Mouse (Mus musculus): ENCODE results near the gene Lrrc26. TPM values are rescaled to one million over a fixed set of nuclear protein-coding genes. Genes with fewer than 3 reads are reported as not detected.

Gene Lrrc26
- polyA plus RNA-seq, 1 experiment from 2014 or later = not detected

- DNase-seq (ENCODE audit: low read depth, low spot score) = no peak
Observed at GRCm38 (mm10) chr2:25318119-25318966, 28.6 kb downstream of the Lrrc26 start.

GRCm38 (mm10) chr2:25318971-25319773 is 29.5 kb downstream of the Lrrc26 start, which contains the start of gene Grin1:
Gene Grin1, minus strand, starts transcription at chr2:25319187.
- in situ Hi-C loops (cut with MboI; ENCODE audit: low pct_unique_long_range_greater_than_20kb) = no loop called here
- DNase-seq (ENCODE audit: low read depth, low spot score) (no peak), ATAC-seq (no peak)
- peaks cover 53% of the 10 kb centered on the region for H3K27me3 ChIP-seq
- ChIA-PET CTCF (no interaction called here), POLR2A (interaction anchor here (0.7 kb wide), 1 partner anchor 115 kb away, joined by 3 read pairs; no protein-coding TSS in a partner anchor)
- TF ChIP-seq CTCF (IDR thresholded peaks at IDR 0.05) = no peak

More at GRCm38 (mm10) chr2:25318119-25318966, 28.6 kb downstream of the Lrrc26 start:
- no peak for TF ChIP-seq CTCF (IDR thresholded peaks at IDR 0.05)
- POLR2A ChIA-PET = no interaction called here
- CTCF ChIA-PET = no interaction called here
- H3K27me3 ChIP-seq = peaks cover 54% of the 10 kb centered on the region
- in situ Hi-C loops (cut with MboI; ENCODE audit: low pct_unique_long_range_greater_than_20kb) = no loop called here
- no peak for ATAC-seq

- ChIA-PET CTCF (no interaction called here), POLR2A (interaction anchor here (0.7 kb wide), 1 partner anchor 116 kb away, joined by 3 read pairs; no protein-coding TSS in a partner anchor)
- in situ Hi-C loops (cut with MboI; ENCODE audit: low pct_unique_long_range_greater_than_20kb) = no loop called here
Observed at GRCm38 (mm10) chr2:25320084-25320483, 30.4 kb downstream of the Lrrc26 start.

GRCm38 (mm10) chr2:25326036-25326435 is 36.3 kb downstream of the Lrrc26 start:
- ChIA-PET CTCF (no interaction called here), POLR2A (no interaction called here)
- no peak for DNase-seq (ENCODE audit: low read depth, low spot score)
- no peak for ATAC-seq
- no peak for TF ChIP-seq CTCF (IDR thresholded peaks at IDR 0.05)
- H3K27me3 ChIP-seq = peaks cover 28% of the 10 kb centered on the region
- in situ Hi-C loops (cut with MboI; ENCODE audit: low pct_unique_long_range_greater_than_20kb) = no loop called here

More at GRCm38 (mm10) chr2:25320084-25320483, 30.4 kb downstream of the Lrrc26 start:
- peaks cover 56% of the 10 kb centered on the region for H3K27me3 ChIP-seq
- no peak for TF ChIP-seq CTCF (IDR thresholded peaks at IDR 0.05)
- DNase-seq (ENCODE audit: low read depth, low spot score) (no peak), ATAC-seq (no peak)

GRCm38 (mm10) chr2:25328440-25328839 is 38.7 kb downstream of the Lrrc26 start:
- ATAC-seq = no peak
- in situ Hi-C loops (cut with MboI; ENCODE audit: low pct_unique_long_range_greater_than_20kb) = no loop called here
- ChIA-PET POLR2A (interaction anchor here (1.1 kb wide), 1 partner anchor 48 kb away, joined by 3 read pairs; no protein-coding TSS in a partner anchor), CTCF (interaction anchor here (0.8 to 3.5 kb wide), 5 partner anchors 20 to 65 kb away, joined by 3 to 10 read pairs (median 4); no protein-coding TSS in a partner anchor)
- H3K27me3 ChIP-seq = peaks cover 19% of the 10 kb centered on the region
- no peak for DNase-seq (ENCODE audit: low read depth, low spot score)
- TF ChIP-seq CTCF (IDR thresholded peaks at IDR 0.05) = peak; percentile 71

GRCm38 (mm10) chr2:25331470-25331869 is 41.8 kb downstream of the Lrrc26 start:
- H3K27me3 ChIP-seq = no peaks in the 10 kb centered on the region
- no peak for TF ChIP-seq CTCF (IDR thresholded peaks at IDR 0.05)
- in situ Hi-C loops (cut with MboI; ENCODE audit: low pct_unique_long_range_greater_than_20kb) = loop anchor here (5.0 kb wide), 1 partner anchor 54 kb away; no protein-coding TSS in a partner anchor
- POLR2A ChIA-PET = no interaction called here
- DNase-seq (ENCODE audit: low read depth, low spot score) (no peak), ATAC-seq (no peak)
- CTCF ChIA-PET = no interaction called here

- ChIA-PET POLR2A (interaction anchor here (1.2 kb wide), 1 partner anchor 17 kb away, joined by 4 read pairs; no protein-coding TSS in a partner anchor), CTCF (no interaction called here)
- peak; percentile 94 for DNase-seq (ENCODE audit: low read depth, low spot score)
- peak; percentile 69 for ATAC-seq
- no peak for TF ChIP-seq CTCF (IDR thresholded peaks at IDR 0.05)
- in situ Hi-C loops (cut with MboI; ENCODE audit: low pct_unique_long_range_greater_than_20kb) = loop anchor here (5.0 kb wide), 1 partner anchor 55 kb away; no protein-coding TSS in a partner anchor
- H3K27me3 ChIP-seq = no peaks in the 10 kb centered on the region
Observed at GRCm38 (mm10) chr2:25332286-25333160, 42.8 kb downstream of the Lrrc26 start, which contains the start of gene Man1b1. Gene Man1b1, plus strand, starts transcription at chr2:25332338.

GRCm38 (mm10) chr2:25333569-25333968 is 43.9 kb downstream of the Lrrc26 start:
- no peak for DNase-seq (ENCODE audit: low read depth, low spot score)
- ChIA-PET POLR2A (no interaction called here), CTCF (no interaction called here)
- in situ Hi-C loops (cut with MboI; ENCODE audit: low pct_unique_long_range_greater_than_20kb) = loop anchor here (5.0 kb wide), 1 partner anchor 56 kb away; no protein-coding TSS in a partner anchor
- no peak for TF ChIP-seq CTCF (IDR thresholded peaks at IDR 0.05)
- no peaks in the 10 kb centered on the region for H3K27me3 ChIP-seq
- ATAC-seq = no peak

GRCm38 (mm10) chr2:25338303-25338702 is 48.6 kb downstream of the Lrrc26 start:
- CTCF ChIA-PET = no interaction called here
- POLR2A ChIA-PET = no interaction called here
- no peak for DNase-seq (ENCODE audit: low read depth, low spot score)
- ATAC-seq = no peak
- no peaks in the 10 kb centered on the region for H3K27me3 ChIP-seq
- no peak for TF ChIP-seq CTCF (IDR thresholded peaks at IDR 0.05)
- in situ Hi-C loops (cut with MboI; ENCODE audit: low pct_unique_long_range_greater_than_20kb) = no loop called here

Other genes starting within 250 kb of the Lrrc26 start
- 120 TPM for gene Nsmf, start 235.6 kb upstream of the Lrrc26 start, polyA plus RNA-seq (2021)
- gene Entpd8, start 209.6 kb upstream of the Lrrc26 start, polyA plus RNA-seq (2021) = not detected
- gene Noxa1, start 194.8 kb upstream of the Lrrc26 start, polyA plus RNA-seq (2021) = not detected
- gene Nrarp, start 109.2 kb upstream of the Lrrc26 start, polyA plus RNA-seq (2021) = 0.12 TPM
- 7.0 TPM for gene Tor4a, start 93.0 kb upstream of the Lrrc26 start, polyA plus RNA-seq (2021)
- gene Nelfb, start 78.4 kb upstream of the Lrrc26 start, polyA plus RNA-seq (2021) = 75.7 TPM
- gene Stpg3, start 75.3 kb upstream of the Lrrc26 start, polyA plus RNA-seq (2021) = 0.06 TPM
- gene Fam166a, start 71.2 kb upstream of the Lrrc26 start, polyA plus RNA-seq (2021) = 0.32 TPM
- 298 TPM for gene Tubb4b, start 65.2 kb upstream of the Lrrc26 start, polyA plus RNA-seq (2021)
- not detected for gene Slc34a3, start 55.6 kb upstream of the Lrrc26 start, polyA plus RNA-seq (2021)
- gene Rnf224, start 53.1 kb upstream of the Lrrc26 start, polyA plus RNA-seq (2021) = not detected
- gene Rnf208, start 47.7 kb upstream of the Lrrc26 start, polyA plus RNA-seq (2021) = 0.09 TPM
- gene Cysrt1, start 47.5 kb upstream of the Lrrc26 start, polyA plus RNA-seq (2021) = not detected
- 5.0 TPM for gene AL732309.1, start 43.1 kb upstream of the Lrrc26 start, polyA plus RNA-seq (2021)
- 26.3 TPM for gene Tmem203, start 34.5 kb upstream of the Lrrc26 start, polyA plus RNA-seq (2021)
- 110 TPM for gene Tprn, start 27.3 kb upstream of the Lrrc26 start, polyA plus RNA-seq (2021)
- 75.4 TPM for gene Ssna1, start 17.5 kb upstream of the Lrrc26 start, polyA plus RNA-seq (2021)
- gene Anapc2, start 17.4 kb upstream of the Lrrc26 start, polyA plus RNA-seq (2021) = 99.7 TPM
- gene Tmem210, start 1.8 kb upstream of the Lrrc26 start, polyA plus RNA-seq (2021) = not detected
- 0.08 TPM for gene Grin1, start 29.3 kb downstream of the Lrrc26 start, polyA plus RNA-seq (2021)
- gene Man1b1, start 42.4 kb downstream of the Lrrc26 start, polyA plus RNA-seq (2021) = 75.5 TPM
- gene Dpp7, start 66.4 kb downstream of the Lrrc26 start, polyA plus RNA-seq (2021) = 58.3 TPM
- gene Uap1l1, start 75.8 kb downstream of the Lrrc26 start, polyA plus RNA-seq (2021) = 108 TPM
- gene Sapcd2, start 82.4 kb downstream of the Lrrc26 start, polyA plus RNA-seq (2021) = 11.4 TPM
- 0.10 TPM for gene Entpd2, start 106.0 kb downstream of the Lrrc26 start, polyA plus RNA-seq (2021)
- gene Npdc1, start 109.4 kb downstream of the Lrrc26 start, polyA plus RNA-seq (2021) = 249 TPM
- gene Fut7, start 133.4 kb downstream of the Lrrc26 start, polyA plus RNA-seq (2021) = 0.09 TPM
- 98.6 TPM for gene Abca2, start 138.8 kb downstream of the Lrrc26 start, polyA plus RNA-seq (2021)
- 1.0 TPM for gene Clic3, start 166.9 kb downstream of the Lrrc26 start, polyA plus RNA-seq (2021)
- gene Paxx, start 171.2 kb downstream of the Lrrc26 start, polyA plus RNA-seq (2021) = 23.3 TPM
- 33.6 TPM for gene Ptgds, start 180.1 kb downstream of the Lrrc26 start, polyA plus RNA-seq (2021)
- gene Lcn12, start 204.0 kb downstream of the Lrrc26 start, polyA plus RNA-seq (2021) = not detected
- 85.5 TPM for gene Fbxw5, start 210.8 kb downstream of the Lrrc26 start, polyA plus RNA-seq (2021)
- gene C8g, start 211.8 kb downstream of the Lrrc26 start, polyA plus RNA-seq (2021) = 5.2 TPM

Measured in Patski (cell line).